Mouse (Mus musculus) Patski (cell line): Measurements from ENCODE around the gene Tff1. TPM values are rescaled to one million over a fixed set of nuclear protein-coding genes. Genes with fewer than 3 reads are reported as not detected.

Experiments
- ATAC-seq: fragments of 100-300 bp; one replicate; pipeline ENCODE4 v1.8.0; 2021
- CTCF ChIA-PET: fragments of 350-600 bp; sonication (Branson Sonifier 250); formaldehyde crosslinking; loops from one replicate; lab custom pipeline; 2022; ENCODE audit warnings: inconsistent platforms; lab: Charles Lee
- POLR2A ChIA-PET: fragments of 350-600 bp; sonication (Branson Sonifier 250); formaldehyde crosslinking; loops from one replicate; lab custom pipeline; 2022; ENCODE audit warnings: antibody characterized with exemption, inconsistent platforms; lab: Charles Lee
- DNase-seq: peaks from one replicate; pipeline ENCODE4 v3.0.0-alpha.2; 2011; ENCODE audit warnings: low read depth, low spot score
- H3K27me3 ChIP-seq: fragments of 371-371 bp; one replicate; pipeline ENCODE4 v1.5.1; 2021
- CTCF ChIP-seq: fragments of 100-300 bp; IDR thresholded peaks from one replicate; pipeline ENCODE4 v1.5.1; 2021
- in situ Hi-C: fragments of 300-500 bp; cut with MboI; formaldehyde crosslinking; loops from 3 replicates; pipeline ENCODE4 v1.11.1; 2018; ENCODE audit warnings: low pct_unique_long_range_greater_than_20kb, mixed read lengths
- polyA plus RNA-seq: library from polyadenylated mRNA; unstranded; gene quantifications from one replicate; pipeline ENCODE4 v1.2.3, GENCODE M21; 2021

Tff1 gene
- polyA plus RNA-seq = not detected

- no peaks in the 10 kb centered on the region for H3K27me3 ChIP-seq
- no peak for DNase-seq
- POLR2A ChIA-PET = no interaction called here
- in situ Hi-C loops = no loop called here
- CTCF ChIA-PET = interaction anchor here (1.5 kb wide), 1 partner anchor 21 kb away, joined by 3 read pairs; no protein-coding TSS in a partner anchor
- no peak for ATAC-seq
- no peak for TF ChIP-seq CTCF
These were observed at the start of gene Tff1 for GRCm38 (mm10) chr17:31165127-31165526. TSS of gene Tff1 (minus strand) at chr17:31165277.

GRCm38 (mm10) chr17:31211881-31212280 is 46.8 kb upstream of the Tff1 start:
- peaks cover 24% of the 10 kb centered on the region for H3K27me3 ChIP-seq
- CTCF ChIA-PET = no interaction called here
- in situ Hi-C loops = no loop called here
- ATAC-seq (no peak), DNase-seq (no peak)
- POLR2A ChIA-PET = no interaction called here
- TF ChIP-seq CTCF = no peak

GRCm38 (mm10) chr17:31210299-31210698 is 45.2 kb upstream of the Tff1 start:
- CTCF ChIA-PET = no interaction called here
- in situ Hi-C loops = no loop called here
- no peak for TF ChIP-seq CTCF
- POLR2A ChIA-PET = interaction anchor here (0.7 kb wide), 1 partner anchor 16 kb away, joined by 3 read pairs; no protein-coding TSS in a partner anchor
- no peak for ATAC-seq
- peaks cover 24% of the 10 kb centered on the region for H3K27me3 ChIP-seq
- DNase-seq = no peak

- DNase-seq (no peak), ATAC-seq (no peak)
- ChIA-PET CTCF (no interaction called here), POLR2A (no interaction called here)
- no peak for TF ChIP-seq CTCF
- H3K27me3 ChIP-seq = peaks cover 23% of the 10 kb centered on the region
- in situ Hi-C loops = no loop called here
These were observed 44.4 kb upstream of the Tff1 start for GRCm38 (mm10) chr17:31209376-31209930.

GRCm38 (mm10) chr17:31208654-31209053 is 43.6 kb upstream of the Tff1 start:
- DNase-seq = no peak
- CTCF ChIA-PET = no interaction called here
- in situ Hi-C loops = no loop called here

GRCm38 (mm10) chr17:31207771-31208334 is 42.8 kb upstream of the Tff1 start, which contains the start of gene Ubash3a:
TSS of gene Ubash3a (plus strand) at chr17:31207873.
- no peak for DNase-seq
- H3K27me3 ChIP-seq = peaks cover 22% of the 10 kb centered on the region
- no peak for TF ChIP-seq CTCF
- ChIA-PET POLR2A (no interaction called here), CTCF (no interaction called here)
- in situ Hi-C loops = no loop called here
- no peak for ATAC-seq

More at GRCm38 (mm10) chr17:31208654-31209053, 43.6 kb upstream of the Tff1 start:
- ATAC-seq = no peak
- POLR2A ChIA-PET = no interaction called here
- H3K27me3 ChIP-seq = peaks cover 23% of the 10 kb centered on the region
- TF ChIP-seq CTCF = no peak

- DNase-seq (no peak), ATAC-seq (no peak)
- CTCF ChIA-PET = no interaction called here
- no peak for TF ChIP-seq CTCF
- POLR2A ChIA-PET = no interaction called here
- in situ Hi-C loops = no loop called here
- peaks cover 6% of the 10 kb centered on the region for H3K27me3 ChIP-seq
These were observed 33.8 kb upstream of the Tff1 start, which contains the start of gene Tmprss3 for GRCm38 (mm10) chr17:31198877-31199276. TSS of gene Tmprss3 (minus strand) at chr17:31198977.

- DNase-seq = no peak
- in situ Hi-C loops = no loop called here
- TF ChIP-seq CTCF = no peak
- POLR2A ChIA-PET = no interaction called here
- H3K27me3 ChIP-seq = peaks cover 11% of the 10 kb centered on the region
- ATAC-seq = no peak
- CTCF ChIA-PET = no interaction called here
These were observed 31.2 kb upstream of the Tff1 start for GRCm38 (mm10) chr17:31196283-31196682.

GRCm38 (mm10) chr17:31195207-31195606 is 30.1 kb upstream of the Tff1 start:
- DNase-seq (no peak), ATAC-seq (no peak)
- no peak for TF ChIP-seq CTCF
- ChIA-PET POLR2A (no interaction called here), CTCF (no interaction called here)
- H3K27me3 ChIP-seq = peaks cover 11% of the 10 kb centered on the region
- in situ Hi-C loops = no loop called here

- ChIA-PET CTCF (no interaction called here), POLR2A (no interaction called here)
- in situ Hi-C loops = no loop called here
- ATAC-seq (no peak), DNase-seq (no peak)
- TF ChIP-seq CTCF = no peak
- H3K27me3 ChIP-seq = peaks cover 16% of the 10 kb centered on the region
These were observed 28.3 kb upstream of the Tff1 start for GRCm38 (mm10) chr17:31193360-31193759.

- ATAC-seq = no peak
- ChIA-PET CTCF (no interaction called here), POLR2A (no interaction called here)
- in situ Hi-C loops = no loop called here
- H3K27me3 ChIP-seq = peaks cover 16% of the 10 kb centered on the region
- TF ChIP-seq CTCF = no peak
- DNase-seq = no peak
These were observed 27.6 kb upstream of the Tff1 start for GRCm38 (mm10) chr17:31192663-31193062.
